Mouse (Mus musculus) megakaryocyte, embryonic 14.5 days (primary cell): ENCODE data around the gene Alg9.

Experiments
- FLI1 ChIP-seq: IDR thresholded peaks from 2 replicates; pipeline ENCODE4 v1.6.1; 2012; ENCODE audit warnings: low read length, inconsistent platforms, mixed read lengths
- GATA1 ChIP-seq: IDR thresholded peaks from 3 replicates; pipeline ENCODE4 v1.6.1; 2012; ENCODE audit warnings: mixed read lengths, low read length, inconsistent platforms, borderline replicate concordance

GRCm38 (mm10) chr9:50835068-50835705 is 60.4 kb downstream of the Alg9 start:
- TF ChIP-seq GATA1 (no peak), FLI1 (no peak)
